Mouse (Mus musculus) CD8-positive naive resting alpha-beta T cell, adult 2 months (primary cell): ENCODE measurements around the gene Tmem170b.

Experiments
- DNase-seq, 2 experiments: peaks; one replicate each; pipeline ENCODE4 v3.0.0; 2022; ENCODE audit warnings: low read depth in 2 of 2, low spot score in 2 of 2

Tmem170b gene

DNA sequence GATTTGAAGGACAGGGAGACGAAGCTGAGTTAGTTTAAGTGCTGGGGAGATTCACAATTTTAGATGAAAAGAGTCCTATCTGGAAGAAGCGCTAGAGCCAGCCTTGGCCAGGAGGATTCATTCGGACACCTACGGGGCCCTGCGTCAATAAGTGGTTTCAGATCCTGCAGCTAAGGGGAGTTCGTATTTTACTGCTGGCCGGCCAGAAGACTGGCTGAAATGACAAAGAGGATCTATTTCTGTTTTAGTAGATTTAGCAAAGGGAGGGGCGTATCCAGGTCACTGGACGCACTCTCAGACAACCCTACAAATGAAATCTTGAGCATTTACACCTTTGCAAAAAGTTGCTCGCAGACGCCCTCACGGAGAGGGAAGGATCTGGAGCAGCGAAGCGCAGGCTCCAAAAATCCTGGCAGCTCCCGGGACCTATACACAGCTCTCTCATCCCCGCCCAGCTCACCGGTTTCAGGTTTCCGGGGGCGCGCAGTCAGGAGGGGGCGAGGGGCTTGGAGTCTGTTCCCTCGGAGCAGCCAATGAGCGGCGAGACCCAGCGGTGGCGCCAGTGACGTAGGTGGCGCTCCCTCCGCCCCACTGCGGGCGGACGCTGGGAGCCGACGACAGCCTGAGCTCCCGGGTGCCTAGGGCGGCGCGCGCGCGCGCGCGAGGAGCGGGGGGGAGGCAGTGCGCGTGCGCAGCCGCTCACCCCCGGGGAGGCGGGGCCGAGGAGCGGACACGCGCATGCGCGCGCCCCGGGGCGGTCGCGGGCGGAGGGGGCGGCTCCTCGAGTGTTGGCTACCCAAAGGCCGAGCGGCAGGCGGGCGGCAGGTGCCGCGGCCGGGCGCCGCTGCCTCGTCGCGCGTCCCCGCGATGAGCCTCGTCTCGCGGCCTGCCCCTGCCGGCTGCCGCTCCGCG lies at the start of gene Tmem170b:
Gene Tmem170b, plus strand, starts transcription at position 809 of the 912 bp plus-strand sequence.
- DNase-seq: peak; percentile 90 to 91

- no peak for DNase-seq
Observed at GRCm38 (mm10) chr13:41561024-41561423, 44.7 kb upstream of the Tmem170b start.

DNA sequence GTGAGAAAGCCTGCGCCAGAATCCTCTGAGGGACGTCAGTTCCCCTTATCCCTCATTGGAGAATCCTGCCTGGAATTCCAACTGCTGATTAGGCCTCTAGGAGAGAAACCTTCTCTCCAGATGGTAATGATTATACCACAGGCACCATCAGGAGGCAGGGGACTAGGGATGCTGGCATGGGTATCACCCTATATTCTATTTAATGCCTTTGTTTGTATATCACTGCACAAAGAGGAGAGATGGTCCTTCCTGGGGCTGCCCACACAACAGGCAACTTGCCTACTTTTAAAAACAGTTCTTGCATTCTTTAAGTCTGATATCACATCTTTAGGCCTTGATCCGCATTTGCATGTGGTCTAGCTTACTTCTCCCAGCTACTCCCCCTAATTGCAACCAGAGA lies 37.3 kb upstream of the Tmem170b start:
- no peak for DNase-seq

GRCm38 (mm10) chr13:41568926-41569325 lies 36.8 kb upstream of the Tmem170b start:
- no peak for DNase-seq

- DNase-seq: no peak
Observed at GRCm38 (mm10) chr13:41569776-41570175, 35.9 kb upstream of the Tmem170b start.

DNA sequence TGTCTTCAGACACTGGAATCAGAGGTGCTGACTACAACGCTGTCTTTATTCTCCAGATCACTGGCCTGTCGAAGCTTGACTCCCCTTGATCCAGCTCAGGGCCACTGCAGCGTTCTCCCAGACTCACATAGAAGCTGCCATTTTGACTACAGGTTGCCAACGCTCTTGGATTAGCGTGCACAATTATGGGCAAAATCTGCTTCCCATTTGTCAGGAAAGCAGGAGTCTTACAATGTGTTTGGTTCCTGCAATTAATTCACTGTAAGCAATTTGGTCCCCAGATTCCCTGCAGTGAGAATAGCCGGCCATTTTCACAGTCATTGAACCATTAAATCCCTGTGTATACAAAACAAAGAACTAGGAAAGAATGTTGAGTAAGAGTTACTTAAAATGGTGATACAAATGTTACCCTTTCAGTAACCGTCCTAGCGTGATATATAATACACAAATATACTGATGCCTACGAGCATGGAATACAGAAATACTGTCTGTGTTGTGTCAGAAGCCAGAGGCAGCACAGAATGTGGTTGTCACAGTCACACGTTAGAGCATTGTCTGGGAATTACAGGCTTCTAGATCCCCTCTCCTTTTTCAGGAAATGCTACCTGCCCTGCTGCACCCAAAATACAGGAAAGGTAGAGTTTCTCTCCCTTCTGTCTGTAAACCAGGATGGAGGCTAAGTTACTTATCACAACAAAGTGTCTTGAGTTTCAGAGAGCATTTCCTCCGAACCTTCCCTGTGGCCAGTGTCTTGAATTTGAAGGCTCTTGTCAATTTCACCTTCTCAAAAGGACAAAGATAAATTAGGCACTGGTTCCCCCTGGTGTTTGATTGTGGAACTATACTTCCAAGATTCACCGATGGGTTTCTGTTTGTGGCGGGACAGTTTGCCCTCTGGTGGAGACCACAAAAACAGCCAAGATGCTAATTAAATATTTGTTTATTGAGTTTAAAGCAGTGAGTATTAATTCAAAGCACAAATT lies 34.0 kb upstream of the Tmem170b start:
- peak; percentile 86 to 94 for DNase-seq

GRCm38 (mm10) chr13:41572351-41572735 lies 33.4 kb upstream of the Tmem170b start:
- no peak for DNase-seq

- no peak for DNase-seq
Observed at GRCm38 (mm10) chr13:41573126-41573846, 32.4 kb upstream of the Tmem170b start.

- DNase-seq: no peak
Observed at GRCm38 (mm10) chr13:41581058-41581457, 24.6 kb upstream of the Tmem170b start.

DNA sequence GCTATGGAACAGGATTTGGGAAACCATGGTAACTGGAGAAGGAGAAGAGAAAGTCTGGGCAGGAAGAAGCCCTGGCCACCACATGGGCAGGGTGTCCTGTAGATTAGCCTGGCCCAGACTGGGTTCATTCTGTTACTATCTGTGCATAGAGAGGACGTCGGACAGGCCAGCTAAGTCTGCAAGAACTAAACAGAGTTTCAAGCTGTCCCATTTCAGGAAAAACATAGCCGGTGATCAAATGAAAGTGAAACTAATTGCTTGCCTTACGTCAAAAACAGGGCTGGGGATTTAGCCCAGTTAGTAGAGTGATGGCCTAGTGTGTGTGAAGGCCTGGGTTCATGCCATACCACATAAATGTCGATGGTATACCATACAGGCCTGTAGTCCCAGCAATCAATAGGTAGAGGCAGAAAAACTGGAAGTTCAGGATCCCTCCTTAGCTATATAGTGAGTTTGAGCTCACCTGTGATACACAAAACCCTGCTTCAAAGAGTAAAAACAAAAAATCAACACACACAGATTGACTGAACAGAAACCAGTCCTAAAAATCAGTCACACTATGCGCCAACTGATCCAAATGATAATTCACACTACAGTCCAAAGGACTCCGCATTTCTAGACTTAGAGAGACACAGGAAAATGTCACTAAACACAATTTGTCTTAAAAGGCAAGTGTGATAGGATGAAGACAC lies 21.9 kb upstream of the Tmem170b start:
- peak in 1 of 2 experiments; percentile 22 for DNase-seq

GRCm38 (mm10) chr13:41584358-41584680 lies 21.4 kb upstream of the Tmem170b start:
- DNase-seq: no peak

DNA sequence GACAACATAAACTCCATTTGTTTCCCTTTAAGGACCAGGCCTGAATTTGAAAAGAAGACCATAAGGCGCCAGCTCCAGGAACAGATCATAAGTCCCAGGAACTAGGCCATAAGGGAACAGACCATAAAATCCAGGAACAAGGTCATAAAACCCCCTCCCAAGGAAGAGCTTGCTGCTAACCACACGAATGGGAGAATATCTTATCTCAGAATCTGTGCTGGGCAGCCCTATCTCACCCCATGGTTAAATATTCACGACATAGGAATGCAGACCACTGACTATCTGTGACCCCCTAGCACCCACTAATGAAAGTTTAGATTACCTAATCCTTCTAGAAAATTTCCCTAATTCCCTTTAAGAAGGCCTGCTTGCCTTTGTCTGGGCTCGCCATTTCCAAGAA lies 20.8 kb upstream of the Tmem170b start:
- DNase-seq: no peak

DNA sequence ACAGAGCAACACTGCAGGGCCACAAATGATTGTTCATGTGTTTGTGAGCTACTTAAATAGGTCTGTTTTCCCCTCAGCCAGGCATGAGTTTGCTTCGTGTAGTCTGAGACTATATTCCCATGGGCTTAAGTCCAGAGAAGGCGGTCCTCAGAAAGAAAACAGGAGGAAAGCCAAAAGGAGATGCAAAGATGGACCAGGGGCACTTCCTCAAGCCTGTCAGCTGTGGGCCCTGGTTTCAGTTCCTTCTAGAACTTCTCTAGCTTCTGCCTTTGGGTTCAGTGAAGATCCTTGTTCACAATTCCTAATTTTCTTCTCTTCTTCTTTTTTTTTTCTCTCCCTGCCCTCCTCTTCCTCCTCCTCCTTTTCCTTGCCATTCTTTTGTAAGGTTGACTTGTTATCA lies 9.0 kb upstream of the Tmem170b start:
- DNase-seq: no peak

DNA sequence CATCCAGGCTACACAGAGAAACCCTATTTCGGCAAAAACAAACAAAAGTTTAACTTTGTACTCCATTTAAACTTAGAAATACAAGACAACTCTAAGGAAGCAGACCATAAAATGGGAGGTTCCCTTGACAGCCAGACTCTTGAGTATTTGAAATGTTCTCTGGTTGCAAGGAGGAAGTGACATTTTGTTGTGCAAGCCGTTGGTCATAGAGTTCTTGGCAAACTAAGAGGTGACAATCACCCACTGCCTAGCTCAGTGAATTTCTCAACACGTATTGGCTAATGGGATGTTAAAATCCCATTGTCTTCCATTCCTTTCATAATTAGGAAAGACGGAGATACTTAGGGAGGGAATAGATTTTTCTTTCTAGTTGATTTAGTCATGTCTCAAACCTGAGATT lies 5.7 kb upstream of the Tmem170b start:
- no peak for DNase-seq

GRCm38 (mm10) chr13:41601056-41601455 lies 4.7 kb upstream of the Tmem170b start:
- no peak for DNase-seq

DNA sequence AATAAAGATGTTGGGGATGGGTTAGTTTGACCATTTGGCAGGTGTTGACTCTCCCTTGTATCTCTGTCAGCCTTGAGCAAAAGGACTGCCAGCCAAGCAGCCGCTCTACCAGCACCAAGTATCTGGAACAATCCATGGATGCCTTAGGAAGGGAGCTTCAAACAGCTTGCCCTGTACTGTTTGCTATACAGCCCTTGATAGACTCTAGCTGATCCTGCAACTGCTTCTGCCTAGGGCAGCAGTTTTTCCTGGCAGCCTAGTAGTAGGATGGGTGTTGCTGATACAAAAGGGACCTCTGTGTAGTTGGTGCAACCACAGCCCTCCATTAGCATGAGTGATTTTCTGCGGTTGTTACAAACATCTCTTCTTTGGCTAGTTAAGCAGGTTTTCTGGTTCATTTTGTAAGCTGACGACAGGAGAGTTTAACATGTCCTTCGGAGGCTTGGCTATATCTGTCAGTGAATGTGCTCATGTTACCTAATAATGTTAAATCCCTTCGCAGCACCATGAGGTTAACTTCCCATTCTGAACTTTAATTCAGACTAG lies 1.7 kb upstream of the Tmem170b start:
- DNase-seq: no peak

DNA sequence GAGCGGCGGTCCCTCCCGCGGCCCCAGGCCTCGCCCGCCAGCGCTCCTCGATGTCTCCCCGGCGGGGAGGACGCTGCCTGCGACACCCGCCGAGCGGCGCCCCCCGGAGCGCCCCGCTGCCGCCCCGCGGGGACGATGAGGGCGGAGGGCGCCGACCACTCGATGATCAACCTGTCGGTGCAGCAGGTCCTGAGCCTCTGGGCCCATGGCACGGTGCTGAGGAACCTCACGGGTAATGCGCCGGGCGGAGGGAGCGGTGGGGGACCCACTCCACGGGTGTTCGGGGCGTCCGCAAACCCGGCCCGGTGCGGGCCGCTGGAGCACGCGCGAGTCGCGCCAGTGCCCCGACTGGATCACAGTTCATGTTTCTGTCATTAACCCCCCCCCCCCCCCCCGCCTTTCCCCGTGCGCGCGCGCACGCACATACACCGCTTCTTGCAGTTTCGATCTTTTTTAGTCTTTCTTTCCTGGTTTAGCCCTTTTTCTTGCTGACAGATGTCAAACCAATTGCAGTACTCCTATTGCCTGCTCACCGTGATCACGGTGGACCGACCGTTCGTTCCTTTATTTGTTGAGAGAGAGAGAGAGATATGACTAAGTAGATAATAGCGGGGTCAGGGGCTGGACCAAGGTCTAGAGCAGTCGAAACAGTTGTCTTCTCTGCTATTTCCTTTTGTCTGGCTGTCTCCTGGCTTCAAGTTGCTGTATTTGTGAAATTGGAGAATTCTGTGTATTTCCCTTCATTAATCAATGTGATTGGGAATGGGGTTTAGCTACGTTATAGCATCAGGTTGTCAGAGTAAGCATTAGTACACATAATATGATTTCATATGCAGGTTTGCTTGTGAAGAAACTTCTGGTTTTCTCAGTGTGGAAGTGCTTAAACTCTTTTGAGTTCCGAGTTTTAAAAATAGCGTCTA lies 634 bp downstream of the Tmem170b start:
- DNase-seq: peak; percentile 61 to 68

- no peak for DNase-seq
Observed at GRCm38 (mm10) chr13:41607589-41607988, 1.9 kb downstream of the Tmem170b start.

DNA sequence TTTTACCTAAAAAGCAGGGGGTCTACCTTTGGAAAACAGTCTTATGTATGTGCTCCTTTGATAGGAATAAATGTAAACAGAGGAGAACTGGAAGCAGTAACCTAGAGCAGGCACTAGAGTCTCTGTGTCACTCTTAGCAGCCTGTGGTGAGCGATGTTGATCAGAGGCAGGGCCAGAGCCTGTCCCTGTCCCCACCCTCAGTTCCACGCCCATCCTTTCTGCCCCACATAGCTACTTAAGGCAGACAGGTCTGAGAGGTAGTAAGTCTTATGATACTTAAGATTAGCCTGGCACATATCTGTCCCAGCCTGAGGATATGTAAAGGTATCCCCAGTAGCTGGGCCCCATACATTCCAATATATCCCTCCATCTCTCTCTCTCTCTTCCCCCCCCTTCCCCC lies 2.9 kb downstream of the Tmem170b start:
- no peak for DNase-seq
